Mouse (Mus musculus): ENCODE measurements at regions not wholly inside any gene's neighbourhood (a gene's known extent, or its start where the extent isn't known, plus 50 kb on each side); places are given as distances from the start of the nearest gene placed in this dataset.

- Histone ChIP-seq H3K9me3 (ENCODE audit: control insufficient read depth, low read length) (no peaks in the 10 kb centered on the region), H3K4me2 (ENCODE audit: low read depth) (no peak overlapping the region)
- no peak for DNase-seq (ENCODE audit: low spot score)
Observed at GRCm38 (mm10) chr4:47692654-47693053, 218.2 kb downstream of the Sec61b start.

GRCm38 (mm10) chr4:47693221-47693620, 218.8 kb downstream of the Sec61b start:
- Histone ChIP-seq H3K4me2 (ENCODE audit: low read depth) (no peak overlapping the region), H3K27ac (ENCODE audit: low read depth, low read length) (no peak overlapping the region), H3K9me3 (ENCODE audit: control insufficient read depth, low read length) (no peaks in the 10 kb centered on the region), H3K4me1 (ENCODE audit: control insufficient read depth, insufficient read depth, low read length) (no peaks in the 10 kb centered on the region), H3K4me3 (ENCODE audit: low read depth, low read length) (no peak overlapping the region), H3K27me3 (ENCODE audit: control insufficient read depth, insufficient read depth, low read length) (no peaks in the 10 kb centered on the region), H3K36me3 (ENCODE audit: control insufficient read depth, insufficient read depth, low read length) (no peaks in the 10 kb centered on the region), H3K9ac (ENCODE audit: low read length) (no peak overlapping the region)
- no peak for DNase-seq (ENCODE audit: low spot score)
- WGBS, result 85% methylated on average over 12 of the region's 12 CpGs
- no peak for ATAC-seq (ENCODE audit: insufficient read depth, low FRiP score, low TSS enrichment)

More at GRCm38 (mm10) chr4:47692654-47693053, 218.2 kb downstream of the Sec61b start:
- no peaks in the 10 kb centered on the region for H3K27me3 ChIP-seq (ENCODE audit: control insufficient read depth, insufficient read depth, low read length)
- no peak overlapping the region for H3K4me3 ChIP-seq (ENCODE audit: low read depth, low read length)
- no peak for ATAC-seq (ENCODE audit: insufficient read depth, low FRiP score, low TSS enrichment)
- H3K4me1 ChIP-seq (ENCODE audit: control insufficient read depth, insufficient read depth, low read length), result no peaks in the 10 kb centered on the region
- no peak overlapping the region for H3K9ac ChIP-seq (ENCODE audit: low read length)
- H3K27ac ChIP-seq (ENCODE audit: low read depth, low read length), result no peak overlapping the region
- no peaks in the 10 kb centered on the region for H3K36me3 ChIP-seq (ENCODE audit: control insufficient read depth, insufficient read depth, low read length)

GRCm38 (mm10) chr4:47697071-47697470, 222.6 kb downstream of the Sec61b start:
- ATAC-seq (ENCODE audit: insufficient read depth, low FRiP score, low TSS enrichment), result no peak
- H3K4me3 ChIP-seq (ENCODE audit: low read depth, low read length), result no peak overlapping the region
- H3K36me3 ChIP-seq (ENCODE audit: control insufficient read depth, insufficient read depth, low read length), result no peaks in the 10 kb centered on the region
- H3K4me2 ChIP-seq (ENCODE audit: low read depth), result no peak overlapping the region
- H3K9me3 ChIP-seq (ENCODE audit: control insufficient read depth, low read length), result no peaks in the 10 kb centered on the region
- H3K9ac ChIP-seq (ENCODE audit: low read length), result no peak overlapping the region
- DNase-seq (ENCODE audit: low spot score), result no peak
- no peak overlapping the region for H3K27ac ChIP-seq (ENCODE audit: low read depth, low read length)
- WGBS, result 86% methylated on average over 4 of the region's 4 CpGs
- no peaks in the 10 kb centered on the region for H3K27me3 ChIP-seq (ENCODE audit: control insufficient read depth, insufficient read depth, low read length)
- no peaks in the 10 kb centered on the region for H3K4me1 ChIP-seq (ENCODE audit: control insufficient read depth, insufficient read depth, low read length)

GRCm38 (mm10) chr4:47698514-47698913, 224.1 kb downstream of the Sec61b start:
- DNase-seq (ENCODE audit: low spot score), result no peak
- Histone ChIP-seq H3K4me2 (ENCODE audit: low read depth) (no peak overlapping the region), H3K4me3 (ENCODE audit: low read depth, low read length) (no peak overlapping the region), H3K4me1 (ENCODE audit: control insufficient read depth, insufficient read depth, low read length) (no peaks in the 10 kb centered on the region), H3K27ac (ENCODE audit: low read depth, low read length) (no peak overlapping the region), H3K9me3 (ENCODE audit: control insufficient read depth, low read length) (no peaks in the 10 kb centered on the region), H3K9ac (ENCODE audit: low read length) (no peak overlapping the region), H3K27me3 (ENCODE audit: control insufficient read depth, insufficient read depth, low read length) (no peaks in the 10 kb centered on the region), H3K36me3 (ENCODE audit: control insufficient read depth, insufficient read depth, low read length) (no peaks in the 10 kb centered on the region)
- ATAC-seq (ENCODE audit: insufficient read depth, low FRiP score, low TSS enrichment), result no peak
- 75% methylated on average over 4 of the region's 4 CpGs for WGBS

GRCm38 (mm10) chr4:47698926-47699325, 224.5 kb downstream of the Sec61b start:
- Histone ChIP-seq H3K9me3 (ENCODE audit: control insufficient read depth, low read length) (no peaks in the 10 kb centered on the region), H3K27me3 (ENCODE audit: control insufficient read depth, insufficient read depth, low read length) (no peaks in the 10 kb centered on the region), H3K4me1 (ENCODE audit: control insufficient read depth, insufficient read depth, low read length) (no peaks in the 10 kb centered on the region), H3K4me2 (ENCODE audit: low read depth) (no peak overlapping the region), H3K4me3 (ENCODE audit: low read depth, low read length) (no peak overlapping the region), H3K36me3 (ENCODE audit: control insufficient read depth, insufficient read depth, low read length) (no peaks in the 10 kb centered on the region), H3K9ac (ENCODE audit: low read length) (no peak overlapping the region), H3K27ac (ENCODE audit: low read depth, low read length) (no peak overlapping the region)
- ATAC-seq (ENCODE audit: insufficient read depth, low FRiP score, low TSS enrichment) (no peak), DNase-seq (ENCODE audit: low spot score) (no peak)
- 64% methylated on average over 4 of the region's 4 CpGs for WGBS

- Histone ChIP-seq H3K4me2 (ENCODE audit: low read depth) (no peak overlapping the region), H3K36me3 (ENCODE audit: control insufficient read depth, insufficient read depth, low read length) (no peaks in the 10 kb centered on the region), H3K9ac (ENCODE audit: low read length) (no peak overlapping the region), H3K27ac (ENCODE audit: low read depth, low read length) (no peak overlapping the region), H3K9me3 (ENCODE audit: control insufficient read depth, low read length) (no peaks in the 10 kb centered on the region), H3K27me3 (ENCODE audit: control insufficient read depth, insufficient read depth, low read length) (no peaks in the 10 kb centered on the region), H3K4me3 (ENCODE audit: low read depth, low read length) (no peak overlapping the region), H3K4me1 (ENCODE audit: control insufficient read depth, insufficient read depth, low read length) (no peaks in the 10 kb centered on the region)
- ATAC-seq (ENCODE audit: insufficient read depth, low FRiP score, low TSS enrichment) (no peak), DNase-seq (ENCODE audit: low spot score) (no peak)
- 84% methylated on average over 2 of the region's 2 CpGs for WGBS
Observed at GRCm38 (mm10) chr4:47703501-47703900, 229.0 kb downstream of the Sec61b start.

GRCm38 (mm10) chr4:47704607-47705006, 230.1 kb downstream of the Sec61b start:
- 83% methylated on average over 4 of the region's 4 CpGs for WGBS
- H3K4me2 ChIP-seq (ENCODE audit: low read depth), result no peak overlapping the region
- H3K9ac ChIP-seq (ENCODE audit: low read length), result no peak overlapping the region
- H3K27me3 ChIP-seq (ENCODE audit: control insufficient read depth, insufficient read depth, low read length), result no peaks in the 10 kb centered on the region
- no peaks in the 10 kb centered on the region for H3K36me3 ChIP-seq (ENCODE audit: control insufficient read depth, insufficient read depth, low read length)
- H3K4me3 ChIP-seq (ENCODE audit: low read depth, low read length), result no peak overlapping the region
- H3K27ac ChIP-seq (ENCODE audit: low read depth, low read length), result no peak overlapping the region
- no peak for DNase-seq (ENCODE audit: low spot score)
- no peaks in the 10 kb centered on the region for H3K9me3 ChIP-seq (ENCODE audit: control insufficient read depth, low read length)
- ATAC-seq (ENCODE audit: insufficient read depth, low FRiP score, low TSS enrichment), result no peak
- no peaks in the 10 kb centered on the region for H3K4me1 ChIP-seq (ENCODE audit: control insufficient read depth, insufficient read depth, low read length)

GRCm38 (mm10) chr4:47707966-47708365, 233.5 kb downstream of the Sec61b start:
- ATAC-seq (ENCODE audit: insufficient read depth, low FRiP score, low TSS enrichment), result no peak
- H3K4me2 ChIP-seq (ENCODE audit: low read depth), result no peak overlapping the region
- no peak overlapping the region for H3K9ac ChIP-seq (ENCODE audit: low read length)
- H3K4me1 ChIP-seq (ENCODE audit: control insufficient read depth, insufficient read depth, low read length), result no peaks in the 10 kb centered on the region
- H3K4me3 ChIP-seq (ENCODE audit: low read depth, low read length), result no peak overlapping the region
- H3K27me3 ChIP-seq (ENCODE audit: control insufficient read depth, insufficient read depth, low read length), result no peaks in the 10 kb centered on the region
- DNase-seq (ENCODE audit: low spot score), result no peak
- no peaks in the 10 kb centered on the region for H3K9me3 ChIP-seq (ENCODE audit: control insufficient read depth, low read length)
- H3K27ac ChIP-seq (ENCODE audit: low read depth, low read length), result no peak overlapping the region
- H3K36me3 ChIP-seq (ENCODE audit: control insufficient read depth, insufficient read depth, low read length), result no peaks in the 10 kb centered on the region

- no peak for DNase-seq (ENCODE audit: low spot score)
- ATAC-seq (ENCODE audit: insufficient read depth, low FRiP score, low TSS enrichment), result no peak
- Histone ChIP-seq H3K4me3 (ENCODE audit: low read depth, low read length) (no peak overlapping the region), H3K9me3 (ENCODE audit: control insufficient read depth, low read length) (no peaks in the 10 kb centered on the region), H3K27me3 (ENCODE audit: control insufficient read depth, insufficient read depth, low read length) (no peaks in the 10 kb centered on the region), H3K27ac (ENCODE audit: low read depth, low read length) (no peak overlapping the region), H3K4me1 (ENCODE audit: control insufficient read depth, insufficient read depth, low read length) (no peaks in the 10 kb centered on the region), H3K9ac (ENCODE audit: low read length) (no peak overlapping the region), H3K36me3 (ENCODE audit: control insufficient read depth, insufficient read depth, low read length) (no peaks in the 10 kb centered on the region), H3K4me2 (ENCODE audit: low read depth) (no peak overlapping the region)
- WGBS, result 83% methylated on average over 7 of the region's 7 CpGs
Observed at GRCm38 (mm10) chr4:47713387-47713786, 238.9 kb downstream of the Sec61b start.
